Mouse (Mus musculus) CD8-positive naive resting alpha-beta T cell, adult 2 months (primary cell): ENCODE measurements at regions not wholly inside any gene's neighbourhood (a gene's known extent, or its start where the extent isn't known, plus 50 kb on each side); places are given as distances from the start of the nearest gene placed in this dataset.

Source experiments
- DNase-seq, 2 experiments: peaks; one replicate each; pipeline ENCODE4 v3.0.0; 2022; ENCODE audit warnings: low read depth in 2 of 2, low spot score in 2 of 2

GRCm38 (mm10) chr9:61583281-61584072, 211.3 kb downstream of the Tle3 start:
- no peak for DNase-seq

GRCm38 (mm10) chr9:61581046-61581445, 208.9 kb downstream of the Tle3 start:
- DNase-seq = no peak

- DNase-seq = no peak
Measured at GRCm38 (mm10) chr9:61578255-61578654, 206.1 kb downstream of the Tle3 start.

- no peak for DNase-seq
Measured at GRCm38 (mm10) chr9:61573634-61574359, 201.6 kb downstream of the Tle3 start.

GRCm38 (mm10) chr9:61563017-61563416, 190.9 kb downstream of the Tle3 start:
- DNase-seq = no peak

- no peak for DNase-seq
Measured at GRCm38 (mm10) chr9:61561551-61561950, 189.4 kb downstream of the Tle3 start.

- no peak for DNase-seq
Measured at GRCm38 (mm10) chr9:61558621-61559020, 186.5 kb downstream of the Tle3 start.

GRCm38 (mm10) chr9:61557025-61557424, 184.9 kb downstream of the Tle3 start:
- no peak for DNase-seq

GRCm38 (mm10) chr9:61555173-61555572, 183.0 kb downstream of the Tle3 start:
- DNase-seq = no peak

GRCm38 (mm10) chr9:61554611-61555010, 182.4 kb downstream of the Tle3 start:
- no peak for DNase-seq

- DNase-seq = no peak
Measured at GRCm38 (mm10) chr9:61553626-61554025, 181.5 kb downstream of the Tle3 start.

GRCm38 (mm10) chr9:61551361-61551760, 179.2 kb downstream of the Tle3 start:
- no peak for DNase-seq

GRCm38 (mm10) chr9:61550326-61550725, 178.2 kb downstream of the Tle3 start:
- no peak for DNase-seq

- no peak for DNase-seq
Measured at GRCm38 (mm10) chr9:61549692-61550241, 177.6 kb downstream of the Tle3 start.

GRCm38 (mm10) chr9:61537316-61538189, 165.4 kb downstream of the Tle3 start:
- DNase-seq = no peak

- no peak for DNase-seq
Measured at GRCm38 (mm10) chr9:61533237-61533636, 161.1 kb downstream of the Tle3 start.

GRCm38 (mm10) chr9:61530263-61531045, 158.3 kb downstream of the Tle3 start:
- DNase-seq = no peak

GRCm38 (mm10) chr9:61528286-61528865, 156.2 kb downstream of the Tle3 start:
- DNase-seq = no peak

- DNase-seq = no peak
Measured at GRCm38 (mm10) chr9:61527491-61528056, 155.4 kb downstream of the Tle3 start.

- no peak for DNase-seq
Measured at GRCm38 (mm10) chr9:61520136-61520535, 148.0 kb downstream of the Tle3 start.
